Mouse (Mus musculus) kidney, embryonic 15.5 days (tissue): Measurements from ENCODE around the gene Gtf2h2. TPM values are rescaled to one million over a fixed set of nuclear protein-coding genes. Genes with fewer than 3 reads are reported as not detected.

ENCODE experiments used
- ATAC-seq: fragments of 200-750 bp; cut with Nextera tagmentation; replicated peaks from 2 replicates; pipeline ENCODE4 v1.8.0; 2017; ENCODE audit warnings: moderate TSS enrichment; ENCODE audit not compliant: low FRiP score
- H3K27ac ChIP-seq: fragments of 300-500 bp; sonication (generic); 2 replicates; pipeline ENCODE4 v1.5.1; 2015; ENCODE audit warnings: mild to moderate bottlenecking, inconsistent platforms
- H3K27me3 ChIP-seq: fragments of 300-500 bp; sonication (generic); 2 replicates; pipeline ENCODE4 v1.6.1; 2015; ENCODE audit warnings: inconsistent platforms
- H3K36me3 ChIP-seq: fragments of 300-500 bp; sonication (generic); 2 replicates; pipeline ENCODE4 v1.6.1; 2015; ENCODE audit warnings: inconsistent platforms
- H3K4me1 ChIP-seq: fragments of 300-500 bp; sonication (generic); 2 replicates; pipeline ENCODE4 v1.6.1; 2015; ENCODE audit warnings: inconsistent platforms
- H3K4me2 ChIP-seq: fragments of 300-500 bp; sonication (generic); 2 replicates; pipeline ENCODE4 v1.6.1; 2015; ENCODE audit warnings: moderate library complexity, mild to moderate bottlenecking, inconsistent platforms
- H3K4me3 ChIP-seq: fragments of 300-500 bp; sonication (generic); replicated peaks from 2 replicates; pipeline ENCODE4 v1.5.1; 2015; ENCODE audit warnings: mild to moderate bottlenecking, inconsistent platforms
- H3K9ac ChIP-seq: fragments of 300-500 bp; sonication (generic); 2 replicates; pipeline ENCODE4 v1.6.1; 2015; ENCODE audit warnings: mild to moderate bottlenecking, inconsistent platforms
- H3K9me3 ChIP-seq: fragments of 300-500 bp; sonication (generic); replicated peaks from 2 replicates; pipeline ENCODE4 v1.6.1; 2016; ENCODE audit warnings: inconsistent platforms
- WGBS: fragments of 180-500 bp; shearing (Covaris S2); methylation state at CpG from one replicate; pipeline ENCODE4 v1.1.7; 2015; ENCODE audit warnings: mixed read lengths; 5-methylcytosine and 5-hydroxymethylcytosine counted together
- polyA plus RNA-seq: library from polyadenylated mRNA; unstranded; fragments of >200 nt; fragmentation: Nextera tagmentation; extraction: Ambion mirVana; gene quantifications from 2 replicates; pipeline ENCODE4 v1.2.1, GENCODE M21; 2015

The Gtf2h2 gene
- 81.4 and 82.1 TPM in 2 replicates for polyA plus RNA-seq

DNA sequence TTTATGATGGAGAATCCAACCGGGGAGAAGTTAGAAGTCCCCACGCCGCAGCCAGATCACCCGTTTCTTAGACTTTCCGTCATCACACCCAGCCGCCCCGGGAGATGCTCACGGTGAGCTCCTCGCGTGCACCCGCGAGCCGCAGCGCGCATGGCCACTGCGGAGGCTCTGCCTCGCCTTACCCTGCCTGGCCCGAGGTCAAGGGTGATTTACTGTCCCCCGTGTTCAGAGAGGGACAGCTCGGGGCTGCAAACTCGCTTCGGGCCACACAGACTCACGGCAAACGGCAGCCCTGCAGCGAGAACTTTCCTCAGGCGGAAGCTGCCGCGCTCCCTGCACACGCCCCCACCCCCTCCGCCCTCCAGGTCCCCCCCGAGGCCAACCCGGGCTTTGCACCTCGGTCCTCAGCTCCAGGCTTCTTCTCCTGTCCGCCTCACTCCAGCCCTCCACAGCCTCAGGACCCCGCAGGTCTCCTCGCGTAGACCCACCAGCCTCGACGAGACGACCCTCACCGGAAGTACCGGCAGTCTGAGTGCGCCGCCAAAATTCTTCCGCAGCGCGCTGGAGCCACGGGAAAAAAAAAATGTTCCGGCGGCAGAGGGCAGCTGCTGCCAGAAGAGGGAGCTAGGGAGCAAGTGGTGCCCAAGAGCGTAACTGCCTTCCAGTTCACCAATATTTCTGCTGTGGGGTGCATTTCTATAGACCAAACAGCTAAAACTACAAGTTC, at the start of gene Gtf2h2:
Gene Gtf2h2, minus strand, starts transcription at position 519 of the 727 bp plus-strand sequence.
- peak within 1 kb of the TSS; percentile 68 for H3K4me2 ChIP-seq
- H3K4me1 ChIP-seq, result peaks cover 17% of the 10 kb centered on the region
- H3K36me3 ChIP-seq, result peaks cover 23% of the 10 kb centered on the region
- no peaks in the 10 kb centered on the region for H3K27me3 ChIP-seq
- ATAC-seq, result peak; percentile 90
- H3K4me3 ChIP-seq, result peak within 1 kb of the TSS; percentile 79
- peak within 1 kb of the TSS; percentile 93 for H3K27ac ChIP-seq
- H3K9me3 ChIP-seq, result no peaks in the 10 kb centered on the region
- peak within 1 kb of the TSS; percentile 87 for H3K9ac ChIP-seq
- under 1% methylated on average over 51 of the region's 51 CpGs for WGBS

DNA sequence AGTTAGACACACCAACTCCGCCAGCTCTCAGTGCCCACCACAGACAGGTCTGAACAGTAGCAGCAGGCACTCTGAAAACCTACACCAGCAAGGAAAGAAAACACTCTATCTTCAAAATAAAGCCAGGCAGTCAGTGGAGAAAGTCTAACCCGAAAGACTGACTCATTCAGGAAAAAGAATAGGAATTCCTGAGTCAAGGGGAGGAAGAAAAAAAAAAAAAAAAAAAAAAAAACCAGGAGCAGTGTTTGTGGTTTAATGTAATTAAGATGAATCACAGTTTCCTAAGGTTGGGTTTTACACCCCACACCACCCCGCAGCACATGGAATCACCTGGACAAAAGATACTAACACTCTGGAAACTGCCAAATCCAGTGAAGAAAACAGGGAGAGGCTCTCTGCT, 43.8 kb upstream of the Gtf2h2 start:
- H3K36me3 ChIP-seq, result no peaks in the 10 kb centered on the region
- 77% methylated on average over 3 of the region's 3 CpGs for WGBS
- ATAC-seq, result no peak
- H3K9me3 ChIP-seq, result no peaks in the 10 kb centered on the region
- H3K4me3 ChIP-seq, result no peak overlapping the region
- no peaks in the 10 kb centered on the region for H3K4me1 ChIP-seq
- H3K27me3 ChIP-seq, result no peaks in the 10 kb centered on the region
- H3K9ac ChIP-seq, result no peak overlapping the region
- H3K4me2 ChIP-seq, result no peak overlapping the region
- H3K27ac ChIP-seq, result no peak overlapping the region

DNA sequence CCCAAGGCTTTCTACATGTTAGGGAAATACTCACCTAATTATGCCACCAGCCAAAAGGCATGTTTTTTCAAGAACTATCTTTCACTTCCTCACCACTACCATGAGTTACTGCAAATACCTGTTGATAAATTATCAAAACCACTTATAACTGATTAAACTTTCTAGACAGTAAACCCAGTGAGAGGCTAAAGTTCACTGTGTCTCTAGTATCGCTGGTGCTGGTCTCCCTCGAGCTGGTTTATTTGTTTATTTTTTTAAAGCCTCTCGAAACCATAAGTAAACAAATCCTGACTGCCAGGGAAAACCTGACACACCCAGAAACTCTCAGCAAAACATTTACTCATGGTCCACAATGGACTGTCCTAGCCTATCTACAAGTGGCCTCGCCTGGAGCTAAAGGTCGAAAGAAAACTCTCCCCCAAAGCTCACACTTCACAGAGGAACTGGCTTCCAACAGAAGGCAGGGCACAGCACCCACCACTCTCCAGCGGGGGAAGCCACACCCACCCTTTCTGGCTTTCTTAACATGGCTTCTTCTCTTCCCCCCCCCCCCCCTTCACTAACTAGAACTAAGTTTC, 40.5 kb upstream of the Gtf2h2 start:
- H3K9me3 ChIP-seq, result no peaks in the 10 kb centered on the region
- H3K27me3 ChIP-seq, result no peaks in the 10 kb centered on the region
- H3K9ac ChIP-seq, result no peak overlapping the region
- H3K4me1 ChIP-seq, result no peaks in the 10 kb centered on the region
- ATAC-seq, result peak; percentile 79
- 0 out of 2 replicates have a peak, but pooled peaks cover 4% of the 10 kb centered on the region for H3K36me3 ChIP-seq
- H3K27ac ChIP-seq, result no peak overlapping the region
- no peak overlapping the region for H3K4me2 ChIP-seq
- WGBS, result 34% methylated on average over 6 of the region's 6 CpGs
- no peak overlapping the region for H3K4me3 ChIP-seq

DNA sequence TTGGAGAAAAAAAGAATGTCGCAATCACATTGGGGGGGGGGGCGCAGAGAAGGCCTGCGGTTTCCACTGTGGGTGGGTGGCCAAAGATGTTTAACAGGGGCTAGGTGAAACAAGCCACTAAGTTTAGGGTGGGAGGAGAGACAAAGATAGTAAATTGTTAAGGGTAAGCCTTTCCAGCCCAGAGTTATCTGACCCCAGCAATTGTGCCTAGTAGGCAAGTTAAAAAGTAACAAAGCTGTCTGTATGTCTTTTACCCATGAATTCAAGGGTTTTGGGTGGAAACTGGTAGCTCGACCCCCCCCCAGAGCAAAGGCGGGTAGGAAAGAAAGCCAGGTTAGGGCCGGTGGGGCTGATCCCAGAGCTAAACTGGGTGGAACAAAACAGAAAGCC, 34.3 kb upstream of the Gtf2h2 start:
- H3K9me3 ChIP-seq, result no peaks in the 10 kb centered on the region
- peak; percentile 49 for ATAC-seq
- no peak overlapping the region for H3K4me3 ChIP-seq
- 32% methylated on average over 6 of the region's 6 CpGs for WGBS
- H3K4me2 ChIP-seq, result 0 out of 2 replicates have a peak overlapping the region, but pooled peaks have one; percentile 32
- H3K9ac ChIP-seq, result no peak overlapping the region
- H3K27me3 ChIP-seq, result no peaks in the 10 kb centered on the region
- peaks cover 5% of the 10 kb centered on the region; the same call in 1 of the 2 replicates for H3K4me1 ChIP-seq
- H3K36me3 ChIP-seq, result 0 out of 2 replicates have a peak, but pooled peaks cover 4% of the 10 kb centered on the region
- peak overlapping the region; percentile 68 for H3K27ac ChIP-seq

DNA sequence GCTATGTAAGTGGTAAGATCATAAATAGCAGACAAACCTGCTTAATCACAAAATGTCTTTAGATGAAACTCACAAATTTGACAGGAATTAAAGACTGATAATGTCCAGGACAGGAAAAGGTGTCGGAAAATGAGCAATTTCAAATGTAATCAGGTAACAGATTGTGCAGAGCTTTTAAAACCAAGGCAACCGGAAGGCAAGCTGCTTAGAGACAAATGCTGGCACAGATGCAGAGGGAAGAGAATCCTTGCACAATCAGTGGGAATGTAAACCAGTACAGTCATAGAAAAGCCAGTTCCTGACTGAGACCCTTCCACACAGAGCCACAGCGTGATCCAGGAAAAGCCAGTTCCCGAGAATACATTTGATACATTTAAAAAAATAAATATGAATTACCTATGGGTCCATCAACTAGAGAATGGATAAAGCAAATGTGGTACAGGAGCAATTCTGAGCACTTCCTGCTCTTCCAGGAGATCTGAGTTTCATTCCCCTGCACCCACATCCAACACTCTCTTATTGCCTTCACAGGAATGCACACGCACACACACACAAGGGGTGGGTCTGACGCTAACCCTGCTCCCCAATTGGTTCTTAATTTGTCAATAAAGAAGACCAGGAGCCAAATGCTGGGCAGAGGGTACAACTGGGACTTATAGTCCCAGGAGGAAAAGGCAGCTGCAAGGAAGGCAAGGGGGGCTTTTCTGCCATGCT, 33.7 kb upstream of the Gtf2h2 start:
- WGBS, result 58% methylated on average over 6 of the region's 6 CpGs
- Histone ChIP-seq H3K27ac (peak overlapping the region; percentile 68), H3K4me1 (peaks cover 5% of the 10 kb centered on the region; the same call in 1 of the 2 replicates), H3K4me3 (no peak overlapping the region), H3K36me3 (0 out of 2 replicates have a peak, but pooled peaks cover 4% of the 10 kb centered on the region), H3K9ac (no peak overlapping the region), H3K9me3 (no peaks in the 10 kb centered on the region), H3K27me3 (no peaks in the 10 kb centered on the region), H3K4me2 (no peak overlapping the region)
- no peak for ATAC-seq

DNA sequence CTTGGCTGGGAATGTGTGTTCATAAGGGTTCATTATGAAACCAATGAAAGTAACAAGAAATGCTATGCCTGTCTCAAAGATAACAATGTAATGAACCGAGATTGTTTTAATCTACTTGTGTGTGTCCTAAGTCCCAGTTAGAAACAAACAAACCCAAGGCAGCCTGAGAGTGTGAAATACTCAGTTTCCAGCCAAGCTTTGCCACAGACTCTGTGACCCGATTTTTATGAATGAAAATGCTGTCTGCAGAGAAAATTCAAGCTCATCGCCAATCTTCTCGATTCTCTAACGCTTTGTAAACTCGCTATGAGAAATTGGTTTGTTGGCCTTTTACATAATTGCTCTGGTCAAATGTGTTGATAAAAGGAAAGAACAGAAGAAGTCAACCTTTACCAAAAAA, 32.5 kb upstream of the Gtf2h2 start:
- H3K4me3 ChIP-seq, result no peak overlapping the region
- H3K9me3 ChIP-seq, result no peaks in the 10 kb centered on the region
- 0 out of 2 replicates have a peak, but pooled peaks cover 2% of the 10 kb centered on the region for H3K36me3 ChIP-seq
- ATAC-seq, result no peak
- 87% methylated on average over 6 of the region's 6 CpGs for WGBS
- peaks cover 5% of the 10 kb centered on the region; the same call in 1 of the 2 replicates for H3K4me1 ChIP-seq
- no peak overlapping the region for H3K9ac ChIP-seq
- H3K27ac ChIP-seq, result no peak overlapping the region
- H3K4me2 ChIP-seq, result no peak overlapping the region
- H3K27me3 ChIP-seq, result no peaks in the 10 kb centered on the region

DNA sequence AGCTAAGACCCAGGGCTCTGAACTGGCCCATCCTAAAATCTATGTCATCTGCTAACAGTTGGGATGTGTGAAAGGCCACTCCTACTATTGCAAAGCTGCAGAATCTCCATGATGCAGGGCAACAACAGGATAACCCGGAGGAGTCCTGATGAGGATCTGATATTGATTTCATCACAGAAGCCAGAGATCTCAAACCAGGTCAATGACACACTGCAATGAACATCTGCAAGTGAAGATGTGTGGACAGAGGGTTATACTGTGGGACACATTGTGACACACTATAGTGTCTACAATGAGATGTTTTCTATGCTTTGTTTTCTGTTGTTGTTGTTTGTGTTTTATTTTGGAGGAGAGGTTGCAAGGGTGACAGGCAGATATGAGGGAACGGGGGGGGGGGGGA, 31.3 kb upstream of the Gtf2h2 start:
- H3K4me3 ChIP-seq, result no peak overlapping the region
- H3K27me3 ChIP-seq, result no peaks in the 10 kb centered on the region
- no peaks in the 10 kb centered on the region for H3K36me3 ChIP-seq
- H3K4me2 ChIP-seq, result no peak overlapping the region
- H3K27ac ChIP-seq, result no peak overlapping the region
- no peak for ATAC-seq
- no peak overlapping the region for H3K9ac ChIP-seq
- H3K4me1 ChIP-seq, result peaks cover 17% of the 10 kb centered on the region; the same call in 1 of the 2 replicates
- WGBS, result 92% methylated on average over 2 of the region's 2 CpGs
- H3K9me3 ChIP-seq, result no peaks in the 10 kb centered on the region

DNA sequence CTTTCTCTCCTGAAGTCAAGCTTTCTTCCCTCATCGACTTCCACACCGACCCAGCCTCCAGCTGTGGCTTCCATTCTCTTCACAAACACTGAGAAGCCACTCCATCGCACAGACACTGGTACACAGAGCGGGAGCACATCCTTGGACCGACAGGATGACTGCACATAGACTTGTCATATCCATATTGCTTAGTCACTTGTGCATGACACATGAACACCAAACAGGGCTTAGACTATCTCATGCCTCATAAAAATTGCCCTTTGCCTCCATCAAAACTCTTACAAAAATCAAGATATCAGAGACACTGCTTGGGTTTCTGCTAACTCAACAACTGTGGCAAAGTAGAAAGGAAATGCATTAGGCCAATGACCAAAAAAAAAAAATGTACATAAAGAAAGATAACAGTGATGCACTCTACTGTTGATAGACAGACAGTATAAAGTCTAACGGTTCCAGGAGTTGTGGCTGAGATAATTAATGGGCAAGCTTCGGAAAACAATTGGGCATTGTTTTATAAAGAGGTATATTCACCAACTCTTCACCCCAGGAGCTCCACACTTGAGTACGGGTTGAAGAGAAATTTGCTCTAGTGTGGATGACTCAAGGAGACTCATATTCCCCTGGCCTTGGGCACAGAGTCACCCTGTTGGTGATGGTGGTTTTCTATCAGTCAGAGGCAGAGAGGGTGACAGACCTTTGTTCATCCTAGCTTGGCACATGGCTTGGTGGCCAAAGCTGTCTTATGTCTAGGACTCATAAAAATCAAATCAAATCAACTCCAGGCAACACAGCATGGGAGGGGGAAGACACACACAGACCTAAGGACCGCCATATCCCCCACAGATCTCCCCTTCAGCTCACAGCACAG, 29.6 kb upstream of the Gtf2h2 start:
- H3K9ac ChIP-seq, result no peak overlapping the region
- H3K9me3 ChIP-seq, result no peaks in the 10 kb centered on the region
- no peak overlapping the region for H3K4me3 ChIP-seq
- H3K4me2 ChIP-seq, result no peak overlapping the region
- peaks cover 17% of the 10 kb centered on the region; the same call in 1 of the 2 replicates for H3K4me1 ChIP-seq
- H3K27ac ChIP-seq, result no peak overlapping the region
- ATAC-seq, result no peak
- WGBS, result 82% methylated on average over 9 of the region's 9 CpGs
- no peaks in the 10 kb centered on the region for H3K36me3 ChIP-seq
- no peaks in the 10 kb centered on the region for H3K27me3 ChIP-seq

DNA sequence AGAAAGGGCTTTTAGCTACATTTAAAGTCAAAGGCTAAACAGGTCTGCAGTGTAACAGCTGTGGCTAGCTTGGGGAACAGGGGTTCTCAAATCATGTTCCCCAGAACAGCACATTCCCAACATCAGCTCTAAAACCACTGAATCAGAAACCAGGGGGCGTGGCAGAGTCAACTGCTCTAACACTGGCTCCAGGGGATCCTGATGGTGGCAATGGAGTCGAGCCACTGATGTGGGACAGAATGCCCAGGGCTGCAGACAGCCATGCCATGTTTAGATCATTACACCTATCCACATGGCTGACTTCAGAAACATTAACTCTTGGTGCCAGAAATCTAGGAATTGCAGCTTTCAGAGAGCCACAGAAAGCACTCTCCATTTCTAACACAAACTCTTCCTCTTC, 26.8 kb upstream of the Gtf2h2 start:
- Histone ChIP-seq H3K9me3 (no peaks in the 10 kb centered on the region), H3K4me3 (no peak overlapping the region), H3K4me1 (peaks cover 22% of the 10 kb centered on the region), H3K27me3 (no peaks in the 10 kb centered on the region), H3K9ac (no peak overlapping the region), H3K27ac (peak overlapping the region; percentile 87), H3K4me2 (no peak overlapping the region), H3K36me3 (no peaks in the 10 kb centered on the region)
- peak; percentile 87 for ATAC-seq
- 63% methylated on average over 2 of the region's 2 CpGs for WGBS

- Histone ChIP-seq H3K27ac (peak overlapping the region; percentile 87), H3K4me1 (peaks cover 22% of the 10 kb centered on the region), H3K9me3 (no peaks in the 10 kb centered on the region), H3K27me3 (no peaks in the 10 kb centered on the region), H3K4me3 (no peak overlapping the region), H3K9ac (no peak overlapping the region), H3K36me3 (no peaks in the 10 kb centered on the region), H3K4me2 (no peak overlapping the region)
- 60% methylated on average over 6 of the region's 6 CpGs for WGBS
- no peak for ATAC-seq
Measured at GRCm38 (mm10) chr13:100518191-100518590, 25.8 kb upstream of the Gtf2h2 start.

DNA sequence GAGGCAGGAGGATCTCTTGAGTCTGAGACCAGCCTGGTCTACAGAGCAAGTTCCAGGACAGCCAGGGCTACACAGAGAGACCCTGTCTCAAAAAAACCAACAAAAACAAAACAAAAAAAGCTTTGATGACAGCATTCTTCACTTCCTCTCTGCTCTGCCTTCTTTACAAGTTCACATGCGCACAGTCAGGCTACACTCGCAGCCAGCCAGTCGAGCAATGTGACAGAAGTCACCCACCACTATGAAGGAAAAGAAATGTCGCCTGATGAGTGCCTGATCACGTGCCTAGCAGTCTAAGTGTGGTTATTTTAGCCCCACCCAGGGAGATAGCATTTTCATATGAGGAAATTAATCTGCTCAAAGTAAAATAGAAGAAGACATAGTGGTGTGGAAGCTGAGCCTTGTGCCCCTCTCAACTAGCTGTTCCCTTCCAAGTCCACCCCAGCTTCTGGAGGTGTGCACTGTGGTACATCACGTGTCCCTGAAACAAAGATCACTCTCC, 25.3 kb upstream of the Gtf2h2 start:
- Histone ChIP-seq H3K4me3 (no peak overlapping the region), H3K27ac (peak overlapping the region; percentile 87), H3K9ac (no peak overlapping the region), H3K27me3 (no peaks in the 10 kb centered on the region), H3K4me1 (peaks cover 22% of the 10 kb centered on the region), H3K9me3 (no peaks in the 10 kb centered on the region), H3K4me2 (no peak overlapping the region), H3K36me3 (no peaks in the 10 kb centered on the region)
- WGBS, result 85% methylated on average over 6 of the region's 6 CpGs
- ATAC-seq, result no peak
